Mouse (Mus musculus): Measurements from ENCODE around the gene Cyp2b19. TPM values are rescaled to one million over a fixed set of nuclear protein-coding genes. Genes with fewer than 3 reads are reported as not detected.

Gene Cyp2b19
- polyA plus RNA-seq, 1 experiment from 2014 or later: not detected

DNA sequence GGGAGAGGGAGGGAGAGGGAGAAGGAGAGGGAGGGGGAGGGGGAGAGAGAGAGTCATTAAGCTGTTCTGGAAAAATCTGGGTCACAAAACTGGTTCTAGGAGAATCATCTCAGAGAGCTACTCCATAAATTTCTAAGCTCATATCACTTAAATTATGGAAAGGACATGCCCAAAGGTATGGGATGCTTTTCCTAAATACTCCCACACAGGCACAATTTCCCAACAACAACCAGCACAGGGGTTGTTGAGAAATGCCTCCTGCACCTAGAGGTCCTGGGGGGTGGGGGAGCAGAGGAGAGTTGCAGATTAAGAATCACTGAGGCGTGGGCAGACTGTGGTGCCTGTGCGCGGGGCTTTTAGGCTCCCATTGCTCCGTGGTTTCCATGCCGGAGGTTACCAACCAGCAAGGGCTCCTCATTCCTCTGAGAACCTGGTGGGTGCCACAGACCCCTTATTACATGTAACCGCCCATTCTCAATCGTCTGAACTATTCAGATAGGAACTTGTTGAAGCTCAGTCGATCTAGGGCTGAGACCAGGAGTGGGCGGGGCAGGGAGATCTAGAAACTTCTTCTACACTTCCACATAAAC is 13.0 kb downstream of the Cyp2b19 start:
- Histone ChIP-seq H3K27me3 (replicated peaks; ENCODE audit: control insufficient read depth, insufficient read depth, low read length) (no peaks in the 10 kb centered on the region), H3K36me3 (ENCODE audit: control insufficient read depth, insufficient read depth) (no peaks in the 10 kb centered on the region), H3K9me3 (ENCODE audit: control insufficient read depth) (no peaks in the 10 kb centered on the region), H3K9ac (ENCODE audit: low read depth, low read length) (no peak overlapping the region), H3K4me2 (replicated peaks; ENCODE audit: low read depth) (no peak overlapping the region), H3K4me1 (replicated peaks; ENCODE audit: control insufficient read depth, insufficient read depth, low read length) (no peaks in the 10 kb centered on the region), H3K4me3 (ENCODE audit: low read depth, low read length) (no peak overlapping the region), H3K27ac (ENCODE audit: low read depth, low read length) (no peak overlapping the region)
- 78% methylated on average over 9 of the region's 9 CpGs for WGBS
- no peak for TF ChIP-seq CTCF (IDR thresholded peaks at IDR 0.05; ENCODE audit: low read depth)
- no peak for ATAC-seq

DNA sequence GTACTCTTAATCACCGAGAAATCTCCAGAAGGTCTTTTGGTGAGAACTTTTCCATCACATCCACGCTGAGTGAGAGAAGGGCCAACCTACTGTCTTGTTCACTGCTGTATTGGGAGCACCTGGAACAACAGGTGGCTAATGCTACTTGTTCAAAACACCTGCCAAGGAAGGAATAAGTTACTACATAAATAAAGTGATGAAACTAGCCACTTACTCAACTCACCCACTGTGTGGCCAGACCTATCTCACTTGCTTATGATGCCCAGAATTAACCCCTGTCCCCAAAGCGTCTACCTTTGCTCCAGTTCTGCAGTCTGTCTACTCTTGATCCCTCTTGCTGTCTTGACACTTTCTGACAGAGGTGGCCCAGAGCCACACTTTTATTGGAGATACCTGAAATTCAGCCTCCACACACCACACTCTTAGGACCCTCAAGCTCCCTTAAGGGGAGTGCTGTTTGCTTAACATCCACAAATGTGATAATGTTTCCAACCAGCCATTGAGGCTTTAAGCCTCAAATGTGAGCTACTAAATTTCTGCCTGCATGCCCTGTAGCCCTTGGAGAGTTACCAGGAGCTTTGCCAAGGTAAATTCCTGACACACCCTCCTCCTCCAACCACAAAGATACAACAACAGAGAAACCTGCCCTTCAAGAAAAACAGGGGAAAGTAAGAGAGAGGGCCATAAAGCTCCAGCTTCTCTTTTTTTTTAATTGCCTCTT is 16.1 kb downstream of the Cyp2b19 start:
- no peaks in the 10 kb centered on the region for H3K36me3 ChIP-seq (ENCODE audit: control insufficient read depth, insufficient read depth)
- TF ChIP-seq CTCF (IDR thresholded peaks at IDR 0.05; ENCODE audit: low read depth): no peak
- H3K4me1 ChIP-seq (replicated peaks; ENCODE audit: control insufficient read depth, insufficient read depth, low read length): no peaks in the 10 kb centered on the region
- H3K27ac ChIP-seq (ENCODE audit: low read depth, low read length): no peak overlapping the region
- ATAC-seq: no peak
- no peaks in the 10 kb centered on the region for H3K27me3 ChIP-seq (replicated peaks; ENCODE audit: control insufficient read depth, insufficient read depth, low read length)
- no peak overlapping the region for H3K9ac ChIP-seq (ENCODE audit: low read depth, low read length)
- no peak overlapping the region for H3K4me2 ChIP-seq (replicated peaks; ENCODE audit: low read depth)
- WGBS: 69% methylated on average over 3 of the region's 3 CpGs
- H3K4me3 ChIP-seq (ENCODE audit: low read depth, low read length): no peak overlapping the region
- no peaks in the 10 kb centered on the region for H3K9me3 ChIP-seq (ENCODE audit: control insufficient read depth)

DNA sequence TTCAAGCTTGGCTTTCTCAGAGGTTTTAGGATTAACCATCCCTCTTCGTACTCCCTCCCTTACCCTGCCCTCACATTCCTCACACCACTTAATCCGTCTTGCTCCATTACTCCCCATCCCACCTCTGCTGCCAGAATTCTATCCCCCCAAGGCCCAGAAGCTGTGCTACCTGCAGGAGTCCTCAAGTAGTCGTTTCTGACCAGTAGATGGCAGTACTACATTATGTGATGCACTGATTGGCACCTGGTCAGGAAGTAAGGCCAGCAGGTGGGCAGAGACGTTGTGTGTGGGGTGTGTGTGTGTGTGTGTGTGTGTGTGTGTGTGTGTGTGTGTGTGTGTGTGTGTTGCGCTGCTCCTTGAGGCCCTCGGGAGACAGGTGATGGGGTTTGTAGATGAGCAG is 18.9 kb downstream of the Cyp2b19 start:
- no peak overlapping the region for H3K27ac ChIP-seq (ENCODE audit: low read depth, low read length)
- peak; percentile 77 for TF ChIP-seq CTCF (IDR thresholded peaks at IDR 0.05; ENCODE audit: low read depth)
- H3K9ac ChIP-seq (ENCODE audit: low read depth, low read length): no peak overlapping the region
- no peaks in the 10 kb centered on the region for H3K27me3 ChIP-seq (replicated peaks; ENCODE audit: control insufficient read depth, insufficient read depth, low read length)
- H3K4me3 ChIP-seq (ENCODE audit: low read depth, low read length): no peak overlapping the region
- H3K4me2 ChIP-seq (replicated peaks; ENCODE audit: low read depth): no peak overlapping the region
- no peaks in the 10 kb centered on the region for H3K4me1 ChIP-seq (replicated peaks; ENCODE audit: control insufficient read depth, insufficient read depth, low read length)
- H3K9me3 ChIP-seq (ENCODE audit: control insufficient read depth): no peaks in the 10 kb centered on the region
- ATAC-seq: peak; percentile 52
- no peaks in the 10 kb centered on the region for H3K36me3 ChIP-seq (ENCODE audit: control insufficient read depth, insufficient read depth)
- 15% methylated on average over 6 of the region's 6 CpGs for WGBS

DNA sequence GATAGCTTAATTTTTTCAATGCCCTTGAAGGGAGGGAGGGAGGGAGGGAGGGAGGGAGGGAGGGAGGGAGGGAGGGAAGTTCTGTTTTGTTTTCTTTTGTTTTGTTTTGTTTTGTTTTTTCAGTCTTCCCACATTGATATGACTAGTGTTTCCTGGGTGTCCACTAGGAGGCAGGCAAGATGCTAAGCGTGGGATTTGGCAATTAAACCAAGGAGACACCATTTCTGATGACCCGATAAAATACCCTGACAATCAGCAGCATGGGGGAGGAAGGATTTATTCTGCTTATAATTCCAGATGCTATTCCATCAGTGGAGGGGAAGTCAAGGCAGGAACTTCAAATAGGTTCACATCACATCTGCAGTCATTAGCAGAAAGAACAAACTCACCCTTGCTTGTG is 20.9 kb downstream of the Cyp2b19 start:
- H3K9me3 ChIP-seq (ENCODE audit: control insufficient read depth): no peaks in the 10 kb centered on the region
- H3K4me2 ChIP-seq (replicated peaks; ENCODE audit: low read depth): no peak overlapping the region
- no peak overlapping the region for H3K9ac ChIP-seq (ENCODE audit: low read depth, low read length)
- ATAC-seq: no peak
- H3K4me1 ChIP-seq (replicated peaks; ENCODE audit: control insufficient read depth, insufficient read depth, low read length): no peaks in the 10 kb centered on the region
- 45% methylated on average over 2 of the region's 2 CpGs for WGBS
- peak; percentile 51 for TF ChIP-seq CTCF (IDR thresholded peaks at IDR 0.05; ENCODE audit: low read depth)
- H3K27me3 ChIP-seq (replicated peaks; ENCODE audit: control insufficient read depth, insufficient read depth, low read length): no peaks in the 10 kb centered on the region
- H3K4me3 ChIP-seq (ENCODE audit: low read depth, low read length): no peak overlapping the region
- H3K27ac ChIP-seq (ENCODE audit: low read depth, low read length): no peak overlapping the region
- H3K36me3 ChIP-seq (ENCODE audit: control insufficient read depth, insufficient read depth): no peaks in the 10 kb centered on the region

DNA sequence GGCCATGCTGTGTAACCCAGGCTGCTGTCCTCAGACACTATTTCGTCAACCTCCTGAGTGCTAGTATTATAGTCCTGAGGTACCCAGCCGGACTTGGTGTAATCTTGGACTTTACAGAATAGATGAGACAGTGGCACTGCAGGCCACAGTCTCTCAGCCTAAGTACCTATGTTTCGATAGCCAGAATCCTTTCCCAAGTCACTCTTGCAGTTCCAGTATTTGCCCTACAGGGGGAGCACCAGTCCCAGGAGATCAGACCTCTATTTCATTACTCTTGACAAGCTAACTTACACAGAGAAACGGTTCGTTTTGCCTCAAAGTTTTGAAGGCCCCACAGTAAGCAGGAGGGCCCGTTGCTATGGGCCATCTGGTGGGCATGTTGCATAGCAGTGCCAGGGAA is 21.5 kb downstream of the Cyp2b19 start:
- Histone ChIP-seq H3K9ac (ENCODE audit: low read depth, low read length) (no peak overlapping the region), H3K4me2 (replicated peaks; ENCODE audit: low read depth) (no peak overlapping the region), H3K4me1 (replicated peaks; ENCODE audit: control insufficient read depth, insufficient read depth, low read length) (no peaks in the 10 kb centered on the region), H3K36me3 (ENCODE audit: control insufficient read depth, insufficient read depth) (no peaks in the 10 kb centered on the region), H3K27ac (ENCODE audit: low read depth, low read length) (no peak overlapping the region), H3K9me3 (ENCODE audit: control insufficient read depth) (no peaks in the 10 kb centered on the region), H3K4me3 (ENCODE audit: low read depth, low read length) (no peak overlapping the region), H3K27me3 (replicated peaks; ENCODE audit: control insufficient read depth, insufficient read depth, low read length) (no peaks in the 10 kb centered on the region)
- ATAC-seq: no peak
- 22% methylated on average over 6 of the region's 6 CpGs for WGBS
- TF ChIP-seq CTCF (IDR thresholded peaks at IDR 0.05; ENCODE audit: low read depth): peak; percentile 80

DNA sequence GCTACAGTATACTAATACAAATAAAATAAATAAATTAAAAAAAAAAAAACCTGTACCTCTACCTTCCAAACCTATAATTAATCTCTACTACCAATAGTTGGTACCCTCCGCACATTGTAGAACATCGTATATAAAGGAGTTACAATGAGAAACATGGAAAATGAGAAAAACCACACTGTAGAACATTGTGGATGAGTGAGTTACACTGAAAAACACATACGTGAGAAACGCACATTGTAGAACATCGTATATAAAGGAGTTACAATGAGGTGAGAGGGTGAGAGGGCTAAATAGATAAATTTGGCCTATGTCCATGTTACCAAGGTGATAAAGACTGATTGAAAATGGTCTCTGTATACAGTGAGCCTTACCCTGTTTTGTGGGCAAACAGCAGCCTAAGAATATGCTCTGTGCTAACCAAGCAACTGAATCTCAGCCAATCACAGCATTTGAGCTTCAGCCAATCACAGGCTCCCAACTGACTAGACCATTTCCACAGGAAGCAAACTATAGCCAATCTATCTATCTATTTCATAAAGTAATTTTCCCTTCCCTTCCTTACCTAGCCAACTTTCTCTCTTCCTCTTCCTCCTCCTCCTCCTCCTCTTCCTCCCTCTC is 23.0 kb downstream of the Cyp2b19 start:
- TF ChIP-seq CTCF (IDR thresholded peaks at IDR 0.05; ENCODE audit: low read depth): no peak
- WGBS: 89% methylated on average over 5 of the region's 5 CpGs
- Histone ChIP-seq H3K27ac (ENCODE audit: low read depth, low read length) (no peak overlapping the region), H3K27me3 (replicated peaks; ENCODE audit: control insufficient read depth, insufficient read depth, low read length) (no peaks in the 10 kb centered on the region), H3K9me3 (ENCODE audit: control insufficient read depth) (no peaks in the 10 kb centered on the region), H3K4me3 (ENCODE audit: low read depth, low read length) (no peak overlapping the region), H3K4me1 (replicated peaks; ENCODE audit: control insufficient read depth, insufficient read depth, low read length) (no peaks in the 10 kb centered on the region), H3K9ac (ENCODE audit: low read depth, low read length) (no peak overlapping the region), H3K36me3 (ENCODE audit: control insufficient read depth, insufficient read depth) (no peaks in the 10 kb centered on the region), H3K4me2 (replicated peaks; ENCODE audit: low read depth) (no peak overlapping the region)
- peak; percentile 79 for ATAC-seq

Measured in intestine, postnatal 0 days (tissue).